Mouse (Mus musculus): ENCODE results near the gene Gm20869. TPM values are rescaled to one million over a fixed set of nuclear protein-coding genes. Genes with fewer than 3 reads are reported as not detected.

Gene Gm20869
- not detected for polyA plus RNA-seq (2014; fragmentation: Illumina TruSeq; extraction: RNeasy Lipid Tissue Mini Kit (QIAGEN cat#74804); ENCODE audit: low replicate concordance)

DNA sequence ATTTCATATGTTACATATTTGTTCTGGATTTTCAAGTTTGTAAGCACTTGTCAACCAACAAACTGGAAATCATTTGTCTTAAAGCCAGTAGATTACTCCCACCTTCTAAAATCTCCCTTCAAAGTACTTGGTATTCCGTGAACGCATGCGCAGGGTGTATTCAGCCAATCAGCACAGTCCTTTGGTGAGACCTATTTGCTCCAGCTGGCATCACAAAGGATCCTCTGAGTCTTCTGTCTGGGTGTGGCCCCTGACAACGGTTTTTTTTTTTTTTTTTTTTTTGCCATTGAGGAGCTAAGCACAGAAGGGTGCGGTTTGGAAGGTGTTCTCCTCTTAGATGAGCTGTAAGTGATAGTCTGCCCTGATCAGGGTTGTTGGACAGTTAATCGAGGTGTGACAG, at the start of gene Gm20869:
Gene Gm20869 (plus strand): TSS at position 301 of the 400 bp plus-strand sequence.

Other genes with a start within 250 kb of the Gm20869 start
- not detected for gene Gm20870, start 222.6 kb downstream of the Gm20869 start, polyA plus RNA-seq (2014; fragmentation: Illumina TruSeq; extraction: RNeasy Lipid Tissue Mini Kit (QIAGEN cat#74804); ENCODE audit: low replicate concordance)

Measured in small intestine, adult 10 weeks (tissue).